Mouse (Mus musculus): ENCODE results near the gene Camta2. TPM values are rescaled to one million over a fixed set of nuclear protein-coding genes. Genes with fewer than 3 reads are reported as not detected.

The Camta2 gene
- polyA plus RNA-seq, 1 experiment from 2014 or later: 3.3 TPM

GRCm38 (mm10) chr11:70635601-70636000 is 52.3 kb downstream of the Camta2 start:
- ATAC-seq (ENCODE audit: insufficient read depth): no peak
- H3K9ac ChIP-seq: no peak overlapping the region
- H3K4me1 ChIP-seq (replicated peaks): peaks cover 42% of the 10 kb centered on the region
- 68% methylated on average over 4 of the region's 4 CpGs for WGBS (ENCODE audit: insufficient replicate concordance)
- no peaks in the 10 kb centered on the region for H3K27me3 ChIP-seq
- no peak overlapping the region for H3K27ac ChIP-seq (replicated peaks)
- no peaks in the 10 kb centered on the region for H3K9me3 ChIP-seq (replicated peaks)
- no peak overlapping the region for H3K4me2 ChIP-seq
- H3K4me3 ChIP-seq (replicated peaks): no peak overlapping the region
- no peaks in the 10 kb centered on the region for H3K36me3 ChIP-seq (replicated peaks)

- no peaks in the 10 kb centered on the region for H3K36me3 ChIP-seq (replicated peaks)
- whole genome bisulfite sequencing (ENCODE audit: insufficient replicate concordance): 36% methylated on average over 7 of the region's 7 CpGs
- peaks cover 17% of the 10 kb centered on the region for H3K4me1 ChIP-seq (replicated peaks)
- no peak overlapping the region for H3K4me3 ChIP-seq (replicated peaks)
- H3K9ac ChIP-seq: peak overlapping the region; percentile 18; the same call in 1 of the 2 replicates
- H3K27me3 ChIP-seq: no peaks in the 10 kb centered on the region
- peak overlapping the region; percentile 7; the same call in 1 of the 2 replicates for H3K4me2 ChIP-seq
- H3K27ac ChIP-seq (replicated peaks): peak overlapping the region; percentile 53
- no peak for ATAC-seq (ENCODE audit: insufficient read depth)
- no peaks in the 10 kb centered on the region for H3K9me3 ChIP-seq (replicated peaks)
These were observed 57.8 kb downstream of the Camta2 start for GRCm38 (mm10) chr11:70630129-70630528.

DNA sequence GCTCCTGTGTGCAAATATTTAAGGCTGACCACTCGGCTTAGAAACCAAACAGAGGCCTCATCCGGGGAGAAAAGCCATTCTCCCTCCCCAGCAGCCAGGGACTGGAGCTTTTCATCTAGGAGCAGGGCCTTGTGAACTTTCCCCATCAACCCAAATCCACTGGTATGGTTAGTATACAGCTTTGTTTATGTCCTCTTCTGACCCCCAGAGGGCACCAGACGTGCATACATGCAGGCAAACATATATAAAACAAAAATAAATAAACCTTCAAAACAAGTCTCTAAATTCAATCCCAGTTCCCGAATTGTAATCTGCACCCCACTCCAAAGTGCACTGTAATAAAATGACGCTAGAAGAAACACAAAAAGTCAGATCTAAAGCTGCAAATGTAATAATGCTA is 58.3 kb downstream of the Camta2 start:
- no peak overlapping the region for H3K4me2 ChIP-seq
- no peaks in the 10 kb centered on the region for H3K9me3 ChIP-seq (replicated peaks)
- no peaks in the 10 kb centered on the region for H3K36me3 ChIP-seq (replicated peaks)
- H3K4me1 ChIP-seq (replicated peaks): peaks cover 17% of the 10 kb centered on the region
- WGBS (ENCODE audit: insufficient replicate concordance): 34% methylated on average over 5 of the region's 5 CpGs
- no peak overlapping the region for H3K4me3 ChIP-seq (replicated peaks)
- H3K27me3 ChIP-seq: no peaks in the 10 kb centered on the region
- ATAC-seq (ENCODE audit: insufficient read depth): no peak
- H3K9ac ChIP-seq: no peak overlapping the region
- no peak overlapping the region for H3K27ac ChIP-seq (replicated peaks)

DNA sequence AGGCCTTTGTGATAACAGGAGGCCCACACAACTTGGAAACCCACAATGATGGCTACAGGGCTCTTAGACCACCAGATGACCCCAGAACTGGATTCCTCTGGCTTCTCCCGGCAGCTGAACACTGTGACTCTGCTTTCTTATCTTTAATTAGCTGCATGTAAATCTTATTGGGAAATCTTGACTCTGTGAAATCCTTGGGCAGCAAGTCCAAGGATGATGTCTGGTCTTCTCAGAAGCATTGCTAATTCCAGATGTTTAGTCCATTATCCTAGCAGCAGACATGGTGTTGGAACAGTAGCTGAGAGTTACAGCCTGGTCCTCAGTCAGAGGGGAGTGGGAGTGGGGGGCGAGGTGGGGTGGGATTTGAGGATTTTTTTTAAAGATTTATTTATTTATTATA is 59.5 kb downstream of the Camta2 start:
- H3K36me3 ChIP-seq (replicated peaks): no peaks in the 10 kb centered on the region
- no peak overlapping the region for H3K9ac ChIP-seq
- ATAC-seq (ENCODE audit: insufficient read depth): no peak
- no peak overlapping the region for H3K4me2 ChIP-seq
- H3K4me3 ChIP-seq (replicated peaks): no peak overlapping the region
- H3K27me3 ChIP-seq: no peaks in the 10 kb centered on the region
- H3K9me3 ChIP-seq (replicated peaks): no peaks in the 10 kb centered on the region
- peaks cover 17% of the 10 kb centered on the region for H3K4me1 ChIP-seq (replicated peaks)
- H3K27ac ChIP-seq (replicated peaks): no peak overlapping the region
- WGBS (ENCODE audit: insufficient replicate concordance): 48% methylated on average over 2 of the region's 2 CpGs

DNA sequence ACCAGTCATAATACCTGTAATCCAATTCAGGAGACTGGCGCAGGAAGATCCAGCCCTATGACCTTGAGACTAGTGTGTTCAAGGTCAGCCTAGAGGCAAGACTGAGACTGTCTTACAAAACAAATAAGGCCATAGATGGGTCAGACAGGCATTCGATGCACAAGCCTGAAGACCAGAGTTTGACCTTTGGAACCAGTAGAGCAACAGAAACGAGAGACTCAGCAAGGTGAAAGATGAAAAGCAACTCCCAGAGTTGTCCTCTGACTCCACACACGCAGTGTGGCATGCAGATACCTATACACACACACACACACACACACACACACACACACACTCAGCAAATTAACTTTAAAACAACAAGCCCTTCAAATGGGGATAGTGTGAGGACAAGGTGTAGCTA is 61.0 kb downstream of the Camta2 start:
- no peaks in the 10 kb centered on the region for H3K9me3 ChIP-seq (replicated peaks)
- peaks cover 20% of the 10 kb centered on the region for H3K4me1 ChIP-seq (replicated peaks)
- no peak for ATAC-seq (ENCODE audit: insufficient read depth)
- H3K4me2 ChIP-seq: no peak overlapping the region
- H3K27ac ChIP-seq (replicated peaks): no peak overlapping the region
- no peaks in the 10 kb centered on the region for H3K36me3 ChIP-seq (replicated peaks)
- H3K4me3 ChIP-seq (replicated peaks): no peak overlapping the region
- H3K27me3 ChIP-seq: no peaks in the 10 kb centered on the region
- 58% methylated on average over 4 of the region's 4 CpGs for WGBS (ENCODE audit: insufficient replicate concordance)
- H3K9ac ChIP-seq: no peak overlapping the region

DNA sequence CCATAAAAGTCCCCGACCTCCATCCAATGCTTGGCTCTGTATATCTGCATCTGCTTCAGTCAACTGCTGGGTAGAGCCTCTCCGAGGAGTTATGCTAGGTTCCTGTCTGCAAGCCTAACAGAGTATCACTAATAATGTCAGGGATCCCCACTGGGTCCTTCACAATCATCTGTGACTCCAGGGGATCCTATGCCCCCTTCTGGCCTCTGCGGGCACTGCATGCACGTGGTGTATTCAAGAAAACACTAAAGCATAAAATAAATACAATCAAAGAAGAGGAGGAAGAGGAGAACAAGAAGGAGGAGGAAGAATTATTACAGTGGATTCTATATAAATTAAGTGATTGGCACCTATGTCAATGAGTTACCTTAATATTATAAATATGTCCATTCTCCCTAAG is 62.4 kb downstream of the Camta2 start:
- H3K36me3 ChIP-seq (replicated peaks): no peaks in the 10 kb centered on the region

DNA sequence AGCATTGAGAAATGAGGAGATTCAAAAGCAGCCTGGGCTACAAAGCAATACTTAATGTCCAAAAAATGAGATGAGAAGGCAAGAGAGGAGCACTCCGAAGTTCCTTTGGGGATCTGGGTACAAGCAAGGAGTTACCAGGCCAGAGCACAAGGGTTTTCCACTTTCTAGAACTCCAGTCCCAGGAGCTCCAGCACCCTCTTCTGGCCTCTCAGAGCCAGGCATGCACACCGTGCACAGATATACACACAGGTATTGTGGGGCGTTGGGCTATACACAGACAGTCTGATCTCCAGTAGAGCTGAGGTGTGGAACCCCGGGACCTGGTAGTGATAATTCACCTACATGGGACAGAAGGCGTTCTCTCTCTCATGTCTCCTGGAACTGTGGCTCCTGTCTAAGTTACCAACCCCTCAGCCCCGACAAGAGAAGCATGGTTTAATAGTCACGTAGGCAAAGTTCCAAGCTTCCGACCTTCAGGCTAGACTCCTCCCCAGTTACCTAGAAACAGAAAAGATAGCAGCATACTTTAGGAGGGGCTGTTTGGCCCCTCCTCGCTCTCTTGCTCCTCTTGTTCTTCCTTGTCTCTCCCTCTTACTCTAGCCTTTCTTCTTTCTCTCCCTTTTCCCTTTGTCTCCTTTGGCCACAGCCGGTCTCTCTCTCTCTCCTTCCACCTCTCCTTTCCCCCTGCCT is 64.7 kb downstream of the Camta2 start:
- H3K9me3 ChIP-seq (replicated peaks): no peaks in the 10 kb centered on the region
- no peak overlapping the region for H3K27ac ChIP-seq (replicated peaks)
- no peaks in the 10 kb centered on the region for H3K36me3 ChIP-seq (replicated peaks)
- H3K4me3 ChIP-seq (replicated peaks): no peak overlapping the region
- H3K27me3 ChIP-seq: no peaks in the 10 kb centered on the region
- no peak overlapping the region for H3K9ac ChIP-seq
- 74% methylated on average over 10 of the region's 10 CpGs for WGBS (ENCODE audit: insufficient replicate concordance)
- peaks cover 7% of the 10 kb centered on the region; the same call in 1 of the 2 replicates for H3K4me1 ChIP-seq (replicated peaks)
- H3K4me2 ChIP-seq: no peak overlapping the region
- ATAC-seq (ENCODE audit: insufficient read depth): no peak

More for the DNA sequence above, 62.4 kb downstream of the Camta2 start:
- no peak overlapping the region for H3K27ac ChIP-seq (replicated peaks)
- H3K4me3 ChIP-seq (replicated peaks): no peak overlapping the region
- H3K4me2 ChIP-seq: no peak overlapping the region
- no peaks in the 10 kb centered on the region for H3K9me3 ChIP-seq (replicated peaks)
- ATAC-seq (ENCODE audit: insufficient read depth): no peak
- peaks cover 17% of the 10 kb centered on the region for H3K4me1 ChIP-seq (replicated peaks)
- no peaks in the 10 kb centered on the region for H3K27me3 ChIP-seq
- H3K9ac ChIP-seq: no peak overlapping the region
- 29% methylated on average over 4 of the region's 4 CpGs for WGBS (ENCODE audit: insufficient replicate concordance)

- H3K36me3 ChIP-seq (replicated peaks): no peaks in the 10 kb centered on the region
- no peaks in the 10 kb centered on the region for H3K27me3 ChIP-seq
- no peak overlapping the region for H3K9ac ChIP-seq
- H3K9me3 ChIP-seq (replicated peaks): no peaks in the 10 kb centered on the region
- no peak overlapping the region for H3K4me2 ChIP-seq
- ATAC-seq (ENCODE audit: insufficient read depth): no peak
- no peak overlapping the region for H3K27ac ChIP-seq (replicated peaks)
- 51% methylated on average over 7 of the region's 7 CpGs for WGBS (ENCODE audit: insufficient replicate concordance)
- peaks cover 7% of the 10 kb centered on the region; the same call in 1 of the 2 replicates for H3K4me1 ChIP-seq (replicated peaks)
- H3K4me3 ChIP-seq (replicated peaks): no peak overlapping the region
These were observed 65.7 kb downstream of the Camta2 start for GRCm38 (mm10) chr11:70621972-70622814.

Small RNAs within 50 kb of the gene (microRNA-seq; reads per million reads assigned to microRNA genes)
- 0.76 reads per million for gene Mir6925

Other genes starting within 250 kb of the Camta2 start
- 13.2 and 14.4 TPM in 2 replicates for gene Med11, start 236.2 kb downstream of the Camta2 start, polyA plus RNA-seq (2015; fragmentation: Nextera tagmentation; extraction: Ambion mirVana)
- gene Zmynd15, start 228.7 kb downstream of the Camta2 start, polyA plus RNA-seq (2015; fragmentation: Nextera tagmentation; extraction: Ambion mirVana): 0.22 and 0.26 TPM in 2 replicates
- gene Cxcl16, start 228.1 kb downstream of the Camta2 start, polyA plus RNA-seq (2015; fragmentation: Nextera tagmentation; extraction: Ambion mirVana): 2.0 and 2.2 TPM in 2 replicates
- 0.89 and 1.5 TPM in 2 replicates for gene Tm4sf5, start 182.9 kb downstream of the Camta2 start, polyA plus RNA-seq (2015; fragmentation: Nextera tagmentation; extraction: Ambion mirVana)
- 0.31 and 0.43 TPM in 2 replicates for gene Vmo1, start 173.5 kb downstream of the Camta2 start, polyA plus RNA-seq (2015; fragmentation: Nextera tagmentation; extraction: Ambion mirVana)
- gene Gltpd2, start 168.9 kb downstream of the Camta2 start, polyA plus RNA-seq (2015; fragmentation: Nextera tagmentation; extraction: Ambion mirVana): 31.9 and 36.3 TPM in 2 replicates
- 316 and 337 TPM in 2 replicates for gene Psmb6, start 162.7 kb downstream of the Camta2 start, polyA plus RNA-seq (2015; fragmentation: Nextera tagmentation; extraction: Ambion mirVana)
- gene Gm40193, start 155.2 kb downstream of the Camta2 start, polyA plus RNA-seq (2015; fragmentation: Nextera tagmentation; extraction: Ambion mirVana): not detected in 2 replicates
- 1.8 TPM in 2 replicates for gene Pld2, start 148.0 kb downstream of the Camta2 start, polyA plus RNA-seq (2015; fragmentation: Nextera tagmentation; extraction: Ambion mirVana)
- 4.9 and 6.2 TPM in 2 replicates for gene Mink1, start 125.2 kb downstream of the Camta2 start, polyA plus RNA-seq (2015; fragmentation: Nextera tagmentation; extraction: Ambion mirVana)
- not detected in 2 replicates for gene 4930544D05Rik, start 72.3 kb downstream of the Camta2 start, polyA plus RNA-seq (2015; fragmentation: Nextera tagmentation; extraction: Ambion mirVana)
- gene Chrne, start 68.9 kb downstream of the Camta2 start, polyA plus RNA-seq (2015; fragmentation: Nextera tagmentation; extraction: Ambion mirVana): not detected in 2 replicates
- gene Gp1ba, start 49.0 kb downstream of the Camta2 start, polyA plus RNA-seq (2015; fragmentation: Nextera tagmentation; extraction: Ambion mirVana): 2.6 and 3.0 TPM in 2 replicates
- gene Rnf167, start 40.9 kb downstream of the Camta2 start, polyA plus RNA-seq (2015; fragmentation: Nextera tagmentation; extraction: Ambion mirVana): 76.8 and 80.4 TPM in 2 replicates
- gene Slc25a11, start 40.6 kb downstream of the Camta2 start, polyA plus RNA-seq (2015; fragmentation: Nextera tagmentation; extraction: Ambion mirVana): 70.3 and 79.4 TPM in 2 replicates
- gene Pfn1, start 33.5 kb downstream of the Camta2 start, polyA plus RNA-seq (2015; fragmentation: Nextera tagmentation; extraction: Ambion mirVana): 927 and 1,040 TPM in 2 replicates
- gene Eno3, start 30.9 kb downstream of the Camta2 start, polyA plus RNA-seq (2015; fragmentation: Nextera tagmentation; extraction: Ambion mirVana): 10.8 and 18.2 TPM in 2 replicates
- 55.1 and 59.5 TPM in 2 replicates for gene Spag7, start 18.7 kb downstream of the Camta2 start, polyA plus RNA-seq (2015; fragmentation: Nextera tagmentation; extraction: Ambion mirVana)
- gene Inca1, start 12.1 kb upstream of the Camta2 start, polyA plus RNA-seq (2015; fragmentation: Nextera tagmentation; extraction: Ambion mirVana): 1.3 and 1.6 TPM in 2 replicates
- gene Kif1c, start 12.4 kb upstream of the Camta2 start, polyA plus RNA-seq (2015; fragmentation: Nextera tagmentation; extraction: Ambion mirVana): 0.79 and 0.85 TPM in 2 replicates
- 1.4 TPM in 2 replicates for gene Zfp3, start 76.1 kb upstream of the Camta2 start, polyA plus RNA-seq (2015; fragmentation: Nextera tagmentation; extraction: Ambion mirVana)
- 0.47 and 0.77 TPM in 2 replicates for gene Scimp, start 124.5 kb upstream of the Camta2 start, polyA plus RNA-seq (2015; fragmentation: Nextera tagmentation; extraction: Ambion mirVana)
- gene Rabep1, start 156.7 kb upstream of the Camta2 start, polyA plus RNA-seq (2015; fragmentation: Nextera tagmentation; extraction: Ambion mirVana): 13.0 and 13.1 TPM in 2 replicates